Mouse (Mus musculus) embryonic facial prominence, embryonic 10.5 days (tissue): ENCODE data around the gene E2f2. TPM values are rescaled to one million over a fixed set of nuclear protein-coding genes. Genes with fewer than 3 reads are reported as not detected.

Experiments used
- DNase-seq: peaks from one replicate; pipeline ENCODE4 v3.0.0-alpha.2; 2017; ENCODE audit warnings: low spot score
- H3K27ac ChIP-seq: fragments of 300-500 bp; sonication (generic); replicated peaks from 2 replicates; pipeline ENCODE4 v1.5.1; 2016; ENCODE audit warnings: mild to moderate bottlenecking
- H3K27me3 ChIP-seq: fragments of 300-500 bp; sonication (generic); replicated peaks from 2 replicates; pipeline ENCODE4 v1.6.1; 2016; ENCODE audit warnings: low read depth, mild to moderate bottlenecking; ENCODE audit not compliant: poor library complexity, severe bottlenecking
- H3K36me3 ChIP-seq: fragments of 300-500 bp; sonication (generic); replicated peaks from 2 replicates; pipeline ENCODE4 v1.6.1; 2016; ENCODE audit warnings: mild to moderate bottlenecking, moderate library complexity
- H3K4me1 ChIP-seq: fragments of 300-500 bp; sonication (generic); 2 replicates; pipeline ENCODE4 v1.6.1; 2016
- H3K4me3 ChIP-seq: fragments of 300-500 bp; sonication (generic); 2 replicates; pipeline ENCODE4 v1.5.1; 2016; ENCODE audit warnings: mild to moderate bottlenecking, moderate library complexity
- H3K9me3 ChIP-seq: fragments of 300-500 bp; sonication (generic); 2 replicates; pipeline ENCODE4 v1.6.1; 2016; ENCODE audit warnings: mild to moderate bottlenecking
- WGBS: fragments of 180-500 bp; shearing (Covaris S2); methylation state at CpG from one replicate; pipeline ENCODE4 v1.1.7; 2016; 5-methylcytosine and 5-hydroxymethylcytosine counted together
- polyA plus RNA-seq: library from polyadenylated mRNA; unstranded; fragments of >200 nt; fragmentation: Nextera tagmentation; extraction: Ambion mirVana; gene quantifications from 2 replicates; pipeline ENCODE4 v1.2.1, GENCODE M21; 2016

Gene E2f2
- polyA plus RNA-seq, 1 experiment from 2014 or later, result 6.2 TPM

DNA sequence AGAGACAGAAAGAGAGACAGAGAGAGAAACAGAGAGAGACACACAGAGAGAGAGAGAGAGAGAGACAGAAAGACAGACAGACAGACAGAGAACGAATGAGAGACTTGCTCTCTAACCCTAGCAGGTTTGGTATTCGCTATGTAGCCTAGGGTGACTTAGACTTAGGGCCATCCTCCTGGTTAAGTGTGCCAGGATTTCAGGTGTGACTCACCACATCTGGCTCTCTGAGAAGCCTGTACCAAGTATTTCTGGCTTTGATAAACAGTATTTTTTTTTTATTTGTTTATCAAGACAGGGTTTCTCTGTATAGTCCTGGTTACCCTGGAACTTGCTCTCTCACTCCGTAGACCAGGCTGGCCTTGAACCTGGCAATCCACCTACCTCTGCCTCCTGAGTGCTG, 4.5 kb upstream of the E2f2 start:
- no peak overlapping the region for H3K4me3 ChIP-seq
- no peaks in the 10 kb centered on the region for H3K36me3 ChIP-seq
- peaks cover 8% of the 10 kb centered on the region; the same call in 1 of the 2 replicates for H3K27me3 ChIP-seq
- H3K9me3 ChIP-seq, result no peaks in the 10 kb centered on the region
- H3K4me1 ChIP-seq, result peaks cover 14% of the 10 kb centered on the region
- no peak overlapping the region for H3K27ac ChIP-seq
- DNase-seq, result no peak
- 87% methylated on average over 3 of the region's 3 CpGs for WGBS

DNA sequence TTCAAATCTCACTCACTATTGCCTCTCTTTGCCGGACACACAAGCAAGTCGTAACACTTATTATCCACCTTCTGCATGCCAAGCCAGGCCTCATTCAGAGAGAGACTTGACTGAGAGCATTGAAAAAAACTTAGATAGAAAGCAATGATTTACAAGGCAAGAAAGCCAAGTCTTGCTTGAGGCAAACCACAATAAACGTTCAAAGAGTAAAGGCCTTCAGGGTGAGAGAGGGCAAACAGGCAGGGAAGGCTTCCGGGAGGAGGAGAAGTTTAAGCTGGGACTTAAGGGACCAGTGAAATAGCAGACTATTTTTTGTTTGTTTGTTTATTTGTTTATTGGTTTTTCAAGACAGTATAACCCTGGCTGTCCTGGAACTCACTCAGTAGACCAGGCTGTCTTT, 1.8 kb upstream of the E2f2 start:
- 82% methylated on average over 4 of the region's 4 CpGs for WGBS

DNA sequence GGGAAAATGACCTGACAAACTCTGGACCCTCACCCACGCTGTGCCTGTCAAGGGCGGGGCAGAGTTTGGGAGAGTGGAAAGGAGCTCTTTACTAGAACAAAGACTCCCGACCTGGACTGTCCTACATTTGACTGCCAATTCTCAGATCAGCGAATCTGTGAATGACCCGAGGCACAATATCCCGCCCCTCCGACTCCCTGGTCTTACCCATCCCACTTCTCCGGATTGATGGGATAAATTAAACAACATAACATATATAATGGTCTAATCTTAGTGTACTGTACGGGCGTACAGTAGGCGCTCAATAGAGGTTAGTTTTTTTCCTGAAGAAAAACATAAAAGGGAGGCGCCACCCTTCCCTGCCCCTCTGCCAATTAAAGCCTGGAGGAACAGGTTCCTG, 739 bp upstream of the E2f2 start:
- Histone ChIP-seq H3K4me1 (peaks cover 46% of the 10 kb centered on the region), H3K36me3 (peaks cover 8% of the 10 kb centered on the region; the same call in 1 of the 2 replicates), H3K9me3 (no peaks in the 10 kb centered on the region), H3K27ac (peak overlapping the region; percentile 84), H3K4me3 (peak overlapping the region; percentile 91), H3K27me3 (peaks cover 8% of the 10 kb centered on the region; the same call in 1 of the 2 replicates)
- WGBS, result 23% methylated on average over 12 of the region's 12 CpGs
- peak; percentile 15 for DNase-seq

More for the DNA sequence above, 1.8 kb upstream of the E2f2 start:
- Histone ChIP-seq H3K4me3 (no peak overlapping the region), H3K27ac (no peak overlapping the region), H3K36me3 (peaks cover 8% of the 10 kb centered on the region; the same call in 1 of the 2 replicates), H3K4me1 (peaks cover 36% of the 10 kb centered on the region), H3K9me3 (no peaks in the 10 kb centered on the region), H3K27me3 (peaks cover 8% of the 10 kb centered on the region; the same call in 1 of the 2 replicates)
- DNase-seq, result no peak

DNA sequence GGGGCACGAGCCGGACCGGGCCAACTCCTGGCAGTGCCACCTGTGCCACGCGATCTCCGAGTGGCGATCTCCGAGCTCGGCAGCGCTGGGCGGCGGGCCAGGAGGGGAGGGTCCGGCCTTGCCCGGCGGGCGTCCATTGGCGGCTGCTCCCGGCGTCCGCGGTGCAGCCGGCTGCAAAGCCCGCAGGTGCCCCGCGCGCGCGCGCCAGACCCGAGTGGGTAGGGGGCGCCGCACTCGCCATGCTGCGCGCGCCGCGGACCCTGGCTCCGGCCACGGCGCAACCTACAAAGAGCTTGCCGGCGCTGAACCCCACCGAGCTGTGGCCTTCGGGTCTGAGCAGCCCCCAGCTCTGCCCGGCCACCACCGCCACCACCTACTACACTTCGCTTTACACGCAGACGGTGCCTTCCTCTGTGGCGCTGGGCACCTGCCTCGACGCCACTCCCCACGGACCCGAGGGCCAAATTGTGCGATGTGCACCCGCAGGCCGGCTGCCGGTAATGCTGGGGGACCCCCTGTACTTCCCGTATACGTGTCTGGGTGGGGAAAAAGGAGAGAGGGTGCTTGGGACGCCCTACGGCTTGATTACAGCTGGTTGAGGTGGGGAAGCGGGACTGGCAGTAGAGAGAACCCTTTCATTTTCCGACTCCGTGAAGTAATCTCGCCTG, 482 bp downstream of the E2f2 start:
- Histone ChIP-seq H3K4me1 (peaks cover 59% of the 10 kb centered on the region), H3K27me3 (peaks cover 8% of the 10 kb centered on the region; the same call in 1 of the 2 replicates), H3K9me3 (no peaks in the 10 kb centered on the region), H3K36me3 (peaks cover 12% of the 10 kb centered on the region; the same call in 1 of the 2 replicates), H3K27ac (peak overlapping the region; percentile 90), H3K4me3 (peak overlapping the region; percentile 91)
- DNase-seq, result peak; percentile 73
- WGBS, result under 1% methylated on average over 67 of the region's 67 CpGs

DNA sequence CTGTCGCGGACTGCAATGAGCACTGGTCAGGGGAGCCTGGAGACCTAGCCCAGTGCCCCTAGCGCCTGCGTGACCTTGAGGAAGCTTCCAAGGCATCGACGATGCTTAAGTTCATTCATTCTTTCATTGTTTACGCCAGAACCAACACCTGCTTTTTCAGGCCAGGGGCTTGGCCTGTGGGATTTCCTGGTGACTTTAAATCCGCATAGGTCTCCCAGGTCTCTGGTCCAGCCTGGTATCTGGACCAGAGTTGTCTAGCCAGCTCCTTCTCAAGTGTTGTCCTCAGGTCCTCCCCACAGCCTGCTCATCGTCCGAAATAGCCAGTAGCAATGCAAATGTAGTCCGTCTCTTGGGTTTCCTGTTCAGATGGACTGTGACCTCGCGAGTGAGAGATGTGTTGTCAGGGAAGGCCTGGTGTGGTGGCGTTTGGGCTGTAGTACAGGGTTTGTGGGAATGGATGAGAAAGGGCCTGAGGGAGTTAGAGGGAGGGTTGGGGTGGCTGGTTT, 1.1 kb downstream of the E2f2 start:
- Histone ChIP-seq H3K27me3 (peaks cover 8% of the 10 kb centered on the region; the same call in 1 of the 2 replicates), H3K4me1 (peaks cover 65% of the 10 kb centered on the region), H3K36me3 (peaks cover 17% of the 10 kb centered on the region; the same call in 1 of the 2 replicates), H3K9me3 (no peaks in the 10 kb centered on the region), H3K4me3 (peak overlapping the region; percentile 91), H3K27ac (peak overlapping the region; percentile 90)
- peak; percentile 31 for DNase-seq
- 3% methylated on average over 14 of the region's 14 CpGs for WGBS

DNA sequence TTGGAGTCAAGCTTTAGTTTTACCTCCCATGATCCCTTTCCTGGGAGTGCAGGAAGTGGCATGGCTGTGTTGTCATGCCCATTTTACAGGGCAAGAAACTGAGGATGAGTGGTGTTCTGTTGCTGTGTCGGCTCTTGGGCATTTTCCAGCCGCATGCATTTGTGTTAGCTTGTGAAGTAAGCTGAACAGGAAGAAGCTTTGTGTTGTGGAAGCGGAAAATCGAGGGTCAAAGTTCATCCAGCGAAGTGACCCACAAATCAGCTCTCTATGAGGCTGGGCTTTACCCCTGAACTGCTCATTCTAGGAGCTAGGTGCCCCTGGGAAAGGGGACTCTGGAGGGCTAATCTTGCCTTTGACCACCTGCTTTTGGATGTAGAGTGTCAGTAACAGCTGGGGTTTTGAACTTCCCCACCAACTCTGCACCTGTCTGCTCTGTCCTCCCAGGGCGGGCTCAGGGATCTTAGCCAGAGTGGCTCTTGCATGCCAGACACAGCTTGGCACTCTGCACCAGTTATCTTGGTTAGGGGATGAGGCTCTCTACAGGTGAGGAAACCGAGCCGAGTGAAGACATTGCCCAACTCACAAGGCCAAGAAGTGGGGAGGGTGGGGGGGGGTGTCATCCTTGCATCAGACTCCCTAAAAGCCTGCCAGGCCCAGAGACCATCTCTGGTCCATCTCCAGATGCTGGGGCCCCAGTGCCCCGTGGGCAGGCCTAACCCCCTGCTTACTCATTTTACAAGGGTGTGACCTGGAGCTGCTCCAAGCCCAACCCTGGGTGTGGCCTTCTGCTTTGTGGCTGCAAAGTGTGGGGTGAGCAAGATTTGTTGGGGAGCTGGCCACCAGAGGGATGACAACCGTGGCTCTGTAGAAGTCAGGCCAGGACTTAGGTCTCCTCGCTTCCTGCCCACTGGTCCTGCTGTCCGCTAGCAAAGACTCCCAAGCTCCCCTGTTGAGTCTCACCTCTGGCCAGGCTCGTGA, 2.3 kb downstream of the E2f2 start:
- Histone ChIP-seq H3K9me3 (no peaks in the 10 kb centered on the region), H3K27me3 (peaks cover 8% of the 10 kb centered on the region; the same call in 1 of the 2 replicates), H3K4me3 (peak overlapping the region; percentile 91), H3K36me3 (peaks cover 23% of the 10 kb centered on the region; the same call in 1 of the 2 replicates), H3K27ac (peak overlapping the region; percentile 61; the same call in 1 of the 2 replicates), H3K4me1 (peaks cover 72% of the 10 kb centered on the region)
- 72% methylated on average over 13 of the region's 13 CpGs for WGBS
- no peak for DNase-seq

DNA sequence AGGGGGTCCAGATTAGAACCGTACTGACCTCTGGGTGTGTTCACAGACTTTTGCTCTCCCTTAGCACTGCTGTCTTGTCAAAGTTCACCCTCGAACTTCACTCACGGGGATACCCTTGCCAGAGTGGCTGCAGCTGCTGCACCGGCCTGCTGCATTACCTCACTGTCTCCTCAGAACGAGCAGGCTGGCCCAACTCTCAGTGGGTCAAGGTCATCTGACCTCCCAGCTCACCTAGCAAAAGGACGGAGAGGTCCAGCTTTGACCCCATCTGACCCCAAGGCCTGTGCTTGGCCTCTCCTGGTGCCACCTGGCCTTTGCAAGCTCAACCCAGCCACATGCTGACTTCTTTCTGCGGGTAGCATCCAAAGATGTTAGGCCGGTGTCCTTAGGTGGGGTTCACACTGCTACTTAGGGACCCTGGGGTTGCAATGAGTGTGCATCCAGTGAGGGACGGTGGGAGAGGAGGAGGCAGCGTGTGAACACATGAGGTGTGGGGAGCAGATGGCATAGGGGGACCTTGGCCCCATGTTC, 3.9 kb downstream of the E2f2 start:
- Histone ChIP-seq H3K9me3 (no peaks in the 10 kb centered on the region), H3K36me3 (peaks cover 23% of the 10 kb centered on the region; the same call in 1 of the 2 replicates), H3K27me3 (peaks cover 4% of the 10 kb centered on the region), H3K4me1 (peaks cover 88% of the 10 kb centered on the region), H3K4me3 (peak overlapping the region; percentile 17; the same call in 1 of the 2 replicates), H3K27ac (peak overlapping the region; percentile 21; the same call in 1 of the 2 replicates)
- 70% methylated on average over 10 of the region's 10 CpGs for WGBS
- peak; percentile 9 for DNase-seq

DNA sequence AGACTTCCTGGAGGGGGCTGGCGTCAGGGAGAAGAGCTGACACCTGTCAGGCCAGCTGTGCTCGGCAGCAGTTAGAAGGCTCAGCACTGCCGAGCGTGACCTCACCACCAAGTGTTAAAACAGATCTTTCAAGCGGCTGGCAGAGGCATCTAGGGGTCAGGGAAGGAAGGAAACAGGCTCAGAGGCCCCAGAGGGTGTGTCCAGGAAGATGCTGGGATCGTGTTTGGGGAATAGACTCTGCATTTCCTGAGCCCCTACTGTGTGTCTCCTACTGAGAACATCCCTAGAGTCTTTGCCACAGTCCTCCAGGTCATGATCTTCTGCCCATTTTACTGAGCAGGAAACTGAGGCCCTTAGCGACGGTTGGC, 5.0 kb downstream of the E2f2 start:
- WGBS, result 42% methylated on average over 8 of the region's 8 CpGs
- Histone ChIP-seq H3K27ac (peak overlapping the region; percentile 61), H3K4me3 (peak overlapping the region; percentile 21; the same call in 1 of the 2 replicates), H3K4me1 (peaks cover 89% of the 10 kb centered on the region), H3K9me3 (no peaks in the 10 kb centered on the region), H3K27me3 (no peaks in the 10 kb centered on the region; the same call in 1 of the 2 replicates), H3K36me3 (peaks cover 25% of the 10 kb centered on the region; the same call in 1 of the 2 replicates)
- DNase-seq, result peak; percentile 13

DNA sequence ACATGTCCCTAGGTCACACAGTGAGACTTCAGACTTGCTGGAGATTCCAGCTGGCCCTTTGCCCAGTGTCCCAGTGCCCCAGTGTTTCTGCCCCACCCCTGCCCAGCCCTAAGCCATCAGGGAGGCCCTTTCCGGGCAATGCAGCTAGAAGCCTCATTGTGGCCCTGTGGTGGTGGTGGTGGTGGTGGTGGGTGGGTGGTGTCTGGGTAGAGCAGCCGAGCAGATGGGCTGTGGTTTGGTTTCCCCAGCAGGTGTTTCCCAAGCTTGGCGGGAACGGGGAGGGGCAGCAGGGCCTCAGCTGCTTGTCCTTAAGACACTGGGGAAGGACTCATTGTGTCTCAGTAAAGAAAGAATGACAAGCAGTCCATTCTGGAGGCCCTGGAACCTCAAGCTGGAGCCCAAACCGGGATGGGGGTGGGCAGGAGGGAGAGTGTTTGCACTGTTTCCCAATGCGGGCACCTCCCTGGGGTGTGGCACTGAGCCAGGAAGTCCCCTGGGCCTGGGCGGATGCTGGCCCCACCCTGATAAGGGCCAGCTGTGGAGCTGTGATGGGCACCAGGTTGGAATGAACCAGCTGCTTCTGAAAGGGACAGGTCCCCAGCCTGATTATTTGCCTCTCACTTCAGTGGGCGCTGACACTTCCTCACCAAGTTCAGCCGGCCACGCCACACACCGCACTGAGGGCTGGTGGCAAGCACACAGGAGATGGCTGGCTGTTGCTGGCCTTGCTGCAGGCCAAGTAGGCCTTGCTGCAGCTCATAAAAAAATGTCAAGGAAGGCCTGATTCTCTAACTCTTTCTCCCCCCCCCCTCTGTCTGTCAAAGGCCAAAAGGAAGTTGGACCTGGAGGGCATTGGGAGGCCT, 5.6 kb downstream of the E2f2 start:
- H3K9me3 ChIP-seq, result no peaks in the 10 kb centered on the region
- 73% methylated on average over 11 of the region's 11 CpGs for WGBS
- DNase-seq, result peak; percentile 15
- H3K4me3 ChIP-seq, result peak overlapping the region; percentile 21; the same call in 1 of the 2 replicates
- H3K27ac ChIP-seq, result peak overlapping the region; percentile 61
- no peaks in the 10 kb centered on the region; the same call in 1 of the 2 replicates for H3K27me3 ChIP-seq
- H3K36me3 ChIP-seq, result peaks cover 26% of the 10 kb centered on the region; the same call in 1 of the 2 replicates
- H3K4me1 ChIP-seq, result peaks cover 84% of the 10 kb centered on the region

DNA sequence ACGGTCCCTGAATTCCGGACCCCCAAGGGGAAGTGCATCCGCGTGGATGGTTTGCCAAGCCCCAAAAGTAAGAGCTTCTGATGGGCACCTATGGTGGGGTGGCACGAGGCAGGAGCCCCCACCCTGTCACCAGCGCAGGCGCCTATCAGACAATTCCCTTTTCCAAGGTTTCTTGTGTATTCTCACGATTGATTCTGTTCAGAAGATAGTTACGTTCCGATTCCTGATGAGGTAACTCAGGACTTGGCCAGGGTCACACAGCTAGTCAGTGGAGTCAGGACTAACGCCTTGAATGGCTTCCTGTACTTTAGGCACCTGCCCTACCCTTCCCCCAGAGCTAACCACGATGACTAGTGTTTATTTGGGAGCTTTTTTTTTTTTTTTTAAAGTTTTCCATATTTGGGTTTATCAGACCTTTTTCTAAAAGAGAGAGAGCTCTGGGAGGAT, 6.3 kb downstream of the E2f2 start:
- peaks cover 78% of the 10 kb centered on the region for H3K4me1 ChIP-seq

DNA sequence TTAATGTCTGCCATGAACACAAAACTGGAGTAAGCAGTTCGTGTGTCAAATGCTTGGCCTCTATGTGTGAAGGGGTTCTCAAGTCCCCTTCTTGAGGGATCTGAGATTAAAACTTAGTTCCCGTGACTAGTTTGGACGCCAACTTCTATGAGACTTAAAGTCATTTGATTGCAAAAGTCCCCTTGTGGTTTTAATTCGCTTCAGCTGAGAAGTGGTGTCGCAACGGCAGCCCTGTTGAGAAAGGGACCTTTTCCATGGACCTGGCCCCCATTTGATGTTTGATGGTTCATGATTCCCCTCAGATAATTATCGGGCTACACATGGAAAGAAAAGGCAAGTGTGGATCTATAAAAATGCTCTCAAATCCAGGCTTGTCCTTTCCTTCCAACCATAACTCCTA, 7.3 kb downstream of the E2f2 start:
- no peak for DNase-seq
- H3K4me1 ChIP-seq, result peaks cover 68% of the 10 kb centered on the region
- H3K9me3 ChIP-seq, result no peaks in the 10 kb centered on the region
- H3K27me3 ChIP-seq, result no peaks in the 10 kb centered on the region; the same call in 1 of the 2 replicates
- WGBS, result 91% methylated on average over 7 of the region's 7 CpGs
- peak overlapping the region; percentile 54; the same call in 1 of the 2 replicates for H3K4me3 ChIP-seq
- H3K36me3 ChIP-seq, result peaks cover 39% of the 10 kb centered on the region
- H3K27ac ChIP-seq, result no peak overlapping the region

More for the DNA sequence above, 6.3 kb downstream of the E2f2 start:
- Histone ChIP-seq H3K9me3 (no peaks in the 10 kb centered on the region), H3K27me3 (no peaks in the 10 kb centered on the region; the same call in 1 of the 2 replicates), H3K27ac (peak overlapping the region; percentile 61), H3K4me3 (no peak overlapping the region), H3K36me3 (peaks cover 32% of the 10 kb centered on the region; the same call in 1 of the 2 replicates)
- WGBS, result 86% methylated on average over 12 of the region's 12 CpGs
- no peak for DNase-seq
